Mouse (Mus musculus): ENCODE measurements around the gene Celf2. TPM values are rescaled to one million over a fixed set of nuclear protein-coding genes. Genes with fewer than 3 reads are reported as not detected.

Celf2 gene
- polyA plus RNA-seq, 1 experiment, result 40.8 TPM

- Histone ChIP-seq H3K36me3 (ENCODE audit: control insufficient read depth, insufficient read depth, low read length) (no peaks in the 10 kb centered on the region), H3K27ac (ENCODE audit: insufficient read depth, low read length) (no peak overlapping the region), H3K4me1 (ENCODE audit: control insufficient read depth, insufficient read depth, insufficient read length) (no peaks in the 10 kb centered on the region), H3K4me3 (ENCODE audit: extremely low read depth, insufficient read depth, insufficient read length) (no peak overlapping the region), H3K27me3 (ENCODE audit: control insufficient read depth, insufficient read depth, low read length) (no peaks in the 10 kb centered on the region)
- WGBS, result 83% methylated on average over 2 of the region's 2 CpGs
- no peak for DNase-seq (ENCODE audit: low read depth in 1 of 2, low spot score in 2 of 2)
- TF ChIP-seq POLR2A (IDR thresholded peaks at IDR 0.05; ENCODE audit: low read depth, low read length) (no peak), CTCF (IDR thresholded peaks at IDR 0.05; ENCODE audit: extremely low read depth, insufficient read depth, insufficient read length, insufficient replicate concordance) (no peak)
Measured at GRCm38 (mm10) chr2:6942635-6943390, 566.5 kb downstream of the Celf2 start.

GRCm38 (mm10) chr2:6939143-6939542 lies 570.2 kb downstream of the Celf2 start:
- Histone ChIP-seq H3K36me3 (ENCODE audit: control insufficient read depth, insufficient read depth, low read length) (no peaks in the 10 kb centered on the region), H3K27me3 (ENCODE audit: control insufficient read depth, insufficient read depth, low read length) (no peaks in the 10 kb centered on the region), H3K27ac (ENCODE audit: insufficient read depth, low read length) (no peak overlapping the region), H3K4me3 (ENCODE audit: extremely low read depth, insufficient read depth, insufficient read length) (no peak overlapping the region), H3K4me1 (ENCODE audit: control insufficient read depth, insufficient read depth, insufficient read length) (no peaks in the 10 kb centered on the region)
- TF ChIP-seq CTCF (IDR thresholded peaks at IDR 0.05; ENCODE audit: extremely low read depth, insufficient read depth, insufficient read length, insufficient replicate concordance) (no peak), POLR2A (IDR thresholded peaks at IDR 0.05; ENCODE audit: low read depth, low read length) (no peak)
- no peak for DNase-seq (ENCODE audit: low read depth in 1 of 2, low spot score in 2 of 2)
- WGBS, result 91% methylated on average over 2 of the region's 2 CpGs

GRCm38 (mm10) chr2:6933130-6933529 lies 576.2 kb downstream of the Celf2 start:
- no peak for TF ChIP-seq CTCF (IDR thresholded peaks at IDR 0.05; ENCODE audit: extremely low read depth, insufficient read depth, insufficient read length, insufficient replicate concordance)
- no peak for TF ChIP-seq POLR2A (IDR thresholded peaks at IDR 0.05; ENCODE audit: low read depth, low read length)
- Histone ChIP-seq H3K27me3 (ENCODE audit: control insufficient read depth, insufficient read depth, low read length) (no peaks in the 10 kb centered on the region), H3K4me3 (ENCODE audit: extremely low read depth, insufficient read depth, insufficient read length) (no peak overlapping the region), H3K4me1 (ENCODE audit: control insufficient read depth, insufficient read depth, insufficient read length) (no peaks in the 10 kb centered on the region), H3K27ac (ENCODE audit: insufficient read depth, low read length) (no peak overlapping the region), H3K36me3 (ENCODE audit: control insufficient read depth, insufficient read depth, low read length) (no peaks in the 10 kb centered on the region)
- DNase-seq (ENCODE audit: low read depth in 1 of 2, low spot score in 2 of 2), result no peak
- WGBS, result 91% methylated on average over 12 of the region's 12 CpGs

GRCm38 (mm10) chr2:6927693-6928360 lies 581.5 kb downstream of the Celf2 start:
- no peak overlapping the region for H3K27ac ChIP-seq (ENCODE audit: insufficient read depth, low read length)

DNA sequence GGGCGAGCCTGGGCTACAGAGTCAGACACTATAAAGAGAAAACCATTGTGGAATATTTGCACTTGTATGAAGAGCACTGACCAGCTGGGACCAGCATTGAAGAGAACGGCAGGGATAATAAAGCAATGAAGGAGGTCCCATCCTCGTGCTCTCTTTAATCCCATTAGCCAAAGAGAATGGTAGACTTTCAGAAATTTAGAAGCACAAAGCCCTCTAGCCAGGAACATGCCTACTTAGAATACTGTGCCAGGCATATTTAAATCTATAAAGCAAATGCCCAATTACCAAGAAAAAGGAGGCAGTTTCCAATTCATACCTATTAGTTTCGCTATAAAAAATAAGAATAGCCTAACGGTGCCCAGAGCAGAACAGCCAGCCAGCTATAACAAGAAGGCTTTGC lies 583.9 kb downstream of the Celf2 start:
- 90% methylated on average over 5 of the region's 5 CpGs for WGBS
- H3K27ac ChIP-seq (ENCODE audit: insufficient read depth, low read length), result no peak overlapping the region
- H3K4me1 ChIP-seq (ENCODE audit: control insufficient read depth, insufficient read depth, insufficient read length), result no peaks in the 10 kb centered on the region
- TF ChIP-seq CTCF (IDR thresholded peaks at IDR 0.05; ENCODE audit: extremely low read depth, insufficient read depth, insufficient read length, insufficient replicate concordance) (no peak), POLR2A (IDR thresholded peaks at IDR 0.05; ENCODE audit: low read depth, low read length) (no peak)
- no peak for DNase-seq (ENCODE audit: low read depth in 1 of 2, low spot score in 2 of 2)
- H3K27me3 ChIP-seq (ENCODE audit: control insufficient read depth, insufficient read depth, low read length), result no peaks in the 10 kb centered on the region
- H3K4me3 ChIP-seq (ENCODE audit: extremely low read depth, insufficient read depth, insufficient read length), result no peak overlapping the region
- H3K36me3 ChIP-seq (ENCODE audit: control insufficient read depth, insufficient read depth, low read length), result no peaks in the 10 kb centered on the region

More at GRCm38 (mm10) chr2:6927693-6928360, 581.5 kb downstream of the Celf2 start:
- WGBS, result 88% methylated on average over 4 of the region's 4 CpGs
- H3K27me3 ChIP-seq (ENCODE audit: control insufficient read depth, insufficient read depth, low read length), result no peaks in the 10 kb centered on the region
- DNase-seq (ENCODE audit: low read depth in 1 of 2, low spot score in 2 of 2), result no peak
- H3K36me3 ChIP-seq (ENCODE audit: control insufficient read depth, insufficient read depth, low read length), result no peaks in the 10 kb centered on the region
- no peaks in the 10 kb centered on the region for H3K4me1 ChIP-seq (ENCODE audit: control insufficient read depth, insufficient read depth, insufficient read length)
- H3K4me3 ChIP-seq (ENCODE audit: extremely low read depth, insufficient read depth, insufficient read length), result no peak overlapping the region
- TF ChIP-seq CTCF (IDR thresholded peaks at IDR 0.05; ENCODE audit: extremely low read depth, insufficient read depth, insufficient read length, insufficient replicate concordance), result no peak
- TF ChIP-seq POLR2A (IDR thresholded peaks at IDR 0.05; ENCODE audit: low read depth, low read length), result no peak

DNA sequence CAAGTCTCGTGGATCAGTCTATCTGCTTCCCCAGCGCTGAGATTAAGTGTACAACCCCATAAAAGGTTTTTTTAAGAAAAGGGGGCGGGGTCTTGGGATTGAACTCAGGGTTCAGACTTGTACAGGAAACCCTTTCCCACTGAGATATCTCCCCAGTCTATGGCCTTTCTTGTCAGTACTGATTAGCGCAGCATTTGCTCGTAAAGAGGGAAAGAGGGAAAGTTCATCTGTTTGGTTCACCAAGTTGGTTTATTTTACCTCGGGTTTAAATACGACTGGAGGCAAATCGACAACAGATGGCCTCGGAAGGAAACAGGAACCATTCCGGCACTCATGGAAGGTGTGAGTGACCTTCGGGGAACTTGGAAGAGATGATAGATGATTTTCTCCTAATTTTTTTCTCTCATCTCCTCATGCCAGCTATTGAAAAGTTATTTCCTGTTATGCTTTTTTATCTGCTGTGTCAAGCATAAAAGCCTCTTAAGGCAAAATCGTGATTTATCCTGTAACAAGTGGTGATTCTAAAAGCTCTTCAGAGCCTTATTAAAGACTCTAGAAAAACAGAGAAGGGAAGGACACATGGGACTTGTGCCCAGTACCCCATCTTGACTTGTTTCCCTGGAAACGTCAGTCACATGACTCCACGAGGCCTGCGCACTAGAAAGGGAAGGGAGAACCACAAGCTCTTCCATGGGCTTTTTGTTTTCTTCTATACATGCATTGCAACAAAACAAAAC lies 585.5 kb downstream of the Celf2 start:
- Histone ChIP-seq H3K4me1 (ENCODE audit: control insufficient read depth, insufficient read depth, insufficient read length) (no peaks in the 10 kb centered on the region), H3K36me3 (ENCODE audit: control insufficient read depth, insufficient read depth, low read length) (no peaks in the 10 kb centered on the region), H3K4me3 (ENCODE audit: extremely low read depth, insufficient read depth, insufficient read length) (no peak overlapping the region), H3K27ac (ENCODE audit: insufficient read depth, low read length) (no peak overlapping the region), H3K27me3 (ENCODE audit: control insufficient read depth, insufficient read depth, low read length) (no peaks in the 10 kb centered on the region)
- DNase-seq (ENCODE audit: low read depth in 1 of 2, low spot score in 2 of 2), result no peak
- TF ChIP-seq POLR2A (IDR thresholded peaks at IDR 0.05; ENCODE audit: low read depth, low read length) (no peak), CTCF (IDR thresholded peaks at IDR 0.05; ENCODE audit: extremely low read depth, insufficient read depth, insufficient read length, insufficient replicate concordance) (no peak)
- WGBS, result 67% methylated on average over 15 of the region's 15 CpGs
